Mouse (Mus musculus) CH12.LX (cell line): ENCODE results near the gene Snx17. TPM values are rescaled to one million over a fixed set of nuclear protein-coding genes. Genes with fewer than 3 reads are reported as not detected.

ENCODE experiments used
- DNase-seq: peaks from one replicate; pipeline ENCODE4 v3.0.0-alpha.2; 2013; ENCODE audit errors: extremely low read depth
- H3K27ac ChIP-seq: 2 replicates; pipeline ENCODE4 v1.5.1; 2012; ENCODE audit warnings: low read depth, mild to moderate bottlenecking, control low read depth, moderate library complexity; ENCODE audit not compliant: insufficient read depth
- H3K27me3 ChIP-seq: replicated peaks from 2 replicates; pipeline ENCODE3; 2012; ENCODE audit warnings: inconsistent platforms
- H3K36me3 ChIP-seq, 2 experiments: replicated peaks in 1 of 2; 2 replicates each; pipeline versions ENCODE3 to v1.6.1; 2012; ENCODE audit warnings: inconsistent platforms in 1 of 2, low read length in 1 of 2, mild to moderate bottlenecking in 1 of 2, mixed read lengths in 1 of 2, moderate library complexity in 1 of 2; ENCODE audit not compliant: control insufficient read depth in 1 of 2, insufficient read depth in 1 of 2
- H3K4me1 ChIP-seq, 2 experiments: 2 replicates each; pipeline ENCODE4 v1.6.1; 2012; ENCODE audit warnings: inconsistent platforms in 1 of 2, moderate library complexity in 1 of 2; ENCODE audit not compliant: insufficient read depth in 2 of 2, control insufficient read depth in 1 of 2
- H3K4me2 ChIP-seq: 2 replicates; pipeline ENCODE4 v1.6.1; 2012; ENCODE audit warnings: low read depth, mild to moderate bottlenecking, control low read depth; ENCODE audit not compliant: poor library complexity, insufficient read depth, severe bottlenecking
- H3K4me3 ChIP-seq, 3 experiments: fragments of 150-350 bp in 1 of 3; sonication (generic) in 1 of 3; replicated peaks in 1 of 3; 2 replicates each; pipeline versions ENCODE3 to v1.5.1; 2011 to 2012; ENCODE audit warnings: low read depth in 2 of 3, low read length in 2 of 3, mild to moderate bottlenecking in 2 of 3, moderate library complexity in 2 of 3, control low read depth in 1 of 3, improper control_type of control experiment in 1 of 3, inconsistent platforms in 1 of 3, mixed read lengths in 1 of 3; ENCODE audit not compliant: poor library complexity in 1 of 3
- H3K79me2 ChIP-seq: replicated peaks from 2 replicates; pipeline ENCODE4 v1.6.1; 2012; ENCODE audit warnings: mild to moderate bottlenecking, moderate library complexity; ENCODE audit not compliant: control insufficient read depth, poor library complexity, insufficient read depth, severe bottlenecking; ENCODE audit errors: extremely low read depth
- H3K9ac ChIP-seq: 2 replicates; pipeline ENCODE4 v1.6.1; 2012; ENCODE audit warnings: low read depth, mild to moderate bottlenecking, control low read depth, moderate library complexity; ENCODE audit not compliant: insufficient read depth
- H3K9me3 ChIP-seq: replicated peaks from 2 replicates; pipeline ENCODE3; 2012; ENCODE audit warnings: low read length, inconsistent platforms, mixed read lengths
- BHLHE40 ChIP-seq: IDR thresholded peaks from 2 replicates; pipeline ENCODE4 v1.6.1; 2011; ENCODE audit warnings: mild to moderate bottlenecking, low read depth, low read length, improper control_type of control experiment
- CHD1 ChIP-seq: IDR thresholded peaks from 2 replicates; pipeline ENCODE4 v1.6.1; 2012; ENCODE audit warnings: low read depth, low read length, improper control_type of control experiment, inconsistent platforms
- CHD2 ChIP-seq: IDR thresholded peaks from 2 replicates; pipeline ENCODE4 v1.6.1; 2011; ENCODE audit warnings: low read length, improper control_type of control experiment
- ELF1 ChIP-seq: IDR thresholded peaks from 2 replicates; pipeline ENCODE4 v1.6.1; 2014; ENCODE audit warnings: low read depth, mild to moderate bottlenecking, inconsistent platforms, low read length, improper control_type of control experiment
- HCFC1 ChIP-seq: IDR thresholded peaks from 2 replicates; pipeline ENCODE4 v1.6.1; 2012; ENCODE audit warnings: low read depth, mild to moderate bottlenecking, inconsistent platforms, low read length, improper control_type of control experiment
- IRF4 ChIP-seq: IDR thresholded peaks from 2 replicates; pipeline ENCODE4 v1.6.1; 2014; ENCODE audit warnings: low read depth, mild to moderate bottlenecking, inconsistent platforms, low read length, improper control_type of control experiment
- MAFK ChIP-seq: IDR thresholded peaks from 2 replicates; pipeline ENCODE4 v1.6.1; 2011; ENCODE audit warnings: low read length, improper control_type of control experiment; ENCODE audit not compliant: insufficient replicate concordance
- MAX ChIP-seq: IDR thresholded peaks from 2 replicates; pipeline ENCODE4 v1.6.1; 2011; ENCODE audit warnings: low read length, improper control_type of control experiment
- MEF2A ChIP-seq: IDR thresholded peaks from 2 replicates; pipeline ENCODE4 v1.6.1; 2014; ENCODE audit warnings: low read depth, mild to moderate bottlenecking, inconsistent platforms, low read length, improper control_type of control experiment, borderline replicate concordance
- MXI1 ChIP-seq: IDR thresholded peaks from 2 replicates; pipeline ENCODE4 v1.6.1; 2011; ENCODE audit warnings: mild to moderate bottlenecking, low read depth, low read length, improper control_type of control experiment
- NELFE ChIP-seq: IDR thresholded peaks from 2 replicates; pipeline ENCODE4 v1.6.1; 2011; ENCODE audit warnings: low read depth, low read length, improper control_type of control experiment
- NRF1 ChIP-seq: IDR thresholded peaks from 2 replicates; pipeline ENCODE4 v1.6.1; 2014; ENCODE audit warnings: low read depth, mild to moderate bottlenecking, inconsistent platforms, low read length, improper control_type of control experiment, moderate library complexity
- POLR2A ChIP-seq: IDR thresholded peaks from 2 replicates; pipeline ENCODE4 v1.6.1; 2011; ENCODE audit warnings: low read depth, mild to moderate bottlenecking, improper control_type of control experiment, low read length
- POLR2AphosphoS2 ChIP-seq: IDR thresholded peaks from 2 replicates; pipeline ENCODE4 v1.6.1; 2011; ENCODE audit warnings: low read depth, low read length, improper control_type of control experiment
- RAD21 ChIP-seq: IDR thresholded peaks from 2 replicates; pipeline ENCODE4 v1.6.1; 2011; ENCODE audit warnings: low read depth, mild to moderate bottlenecking, low read length, improper control_type of control experiment, moderate library complexity
- SIN3A ChIP-seq: IDR thresholded peaks from 2 replicates; pipeline ENCODE4 v1.6.1; 2012; ENCODE audit warnings: low read length, improper control_type of control experiment, inconsistent platforms
- SMC3 ChIP-seq: IDR thresholded peaks from 2 replicates; pipeline ENCODE4 v1.6.1; 2011; ENCODE audit warnings: low read depth, low read length, improper control_type of control experiment
- TBP ChIP-seq: conservative IDR thresholded peaks from 2 replicates; pipeline ENCODE4 v1.6.1; 2011; ENCODE audit warnings: low read depth, low read length, improper control_type of control experiment
- TCF12 ChIP-seq: IDR thresholded peaks from 2 replicates; pipeline ENCODE4 v1.6.1; 2014; ENCODE audit warnings: low read depth, mild to moderate bottlenecking, inconsistent platforms, low read length, improper control_type of control experiment
- USF1 ChIP-seq: IDR thresholded peaks from 2 replicates; pipeline ENCODE4 v1.6.1; 2014; ENCODE audit warnings: low read depth, mild to moderate bottlenecking, inconsistent platforms, low read length, improper control_type of control experiment
- USF2 ChIP-seq: conservative IDR thresholded peaks from 2 replicates; pipeline ENCODE4 v1.6.1; 2011; ENCODE audit warnings: low read depth, low read length, improper control_type of control experiment
- ZKSCAN1 ChIP-seq: IDR thresholded peaks from 2 replicates; pipeline ENCODE4 v1.6.1; 2012; ENCODE audit warnings: low read depth, inconsistent platforms, low read length, improper control_type of control experiment, borderline replicate concordance
- ZMIZ1 ChIP-seq: IDR thresholded peaks from 2 replicates; pipeline ENCODE4 v1.6.1; 2012; ENCODE audit warnings: low read depth, mild to moderate bottlenecking, inconsistent platforms, low read length, improper control_type of control experiment
- dilution Hi-C: fragments of 300-500 bp; cut with MboI; formaldehyde crosslinking; loops from 2 replicates; pipeline ENCODE4 v1.14.3; 2020; ENCODE audit warnings: low sequenced_read_pairs; ENCODE audit not compliant: extremely low pct_unique_long_range_greater_than_20kb, extremely low pct_ligation_motif_present
- in situ Hi-C: fragments of 300-500 bp; cut with MboI; formaldehyde crosslinking; loops from 3 replicates; pipeline ENCODE4 v1.14.3; 2019; ENCODE audit warnings: low sequenced_read_pairs, low pct_ligation_motif_present, low pct_unique_long_range_greater_than_20kb, mixed read lengths
- polyA plus RNA-seq: library from polyadenylated mRNA; unstranded; fragments of >175 nt; gene quantifications from 2 replicates; pipeline ENCODE4 v1.2.1, GENCODE M21; 2012; ENCODE audit warnings: low read depth; ENCODE audit not compliant: insufficient read length
- total RNA-seq, 2 experiments: library from RNA; depleted of rRNA; stranded (reverse); fragments of 300-350 nt in 1 of 2; fragments of >200 nt in 1 of 2; gene quantifications; 2 replicates each; pipeline ENCODE4 v1.2.3; 2012 to 2014

The Snx17 gene
- total and polyA plus RNA-seq, 3 experiments, result 56.7 to 63.9 (median 61.5) TPM

DNA sequence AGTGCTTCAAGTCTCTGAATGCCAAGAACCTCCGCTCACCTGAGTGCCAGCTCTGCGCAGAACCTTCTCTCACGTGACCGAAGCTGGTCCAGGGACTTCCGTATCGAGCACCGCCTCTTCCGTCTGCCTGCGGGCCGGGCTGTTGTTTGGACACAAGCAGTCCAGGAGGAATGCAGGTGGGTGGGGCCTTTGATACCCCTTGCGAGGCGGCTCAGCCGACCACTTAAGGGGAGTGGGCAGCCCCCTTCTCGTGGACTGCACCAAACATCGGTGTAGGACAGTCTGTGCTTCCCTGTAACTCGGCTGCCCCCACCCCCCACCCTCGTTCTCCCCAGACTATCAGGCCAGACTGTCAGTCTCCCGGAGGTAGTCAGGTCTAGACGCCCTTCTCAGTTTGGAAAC, 38.9 kb upstream of the Snx17 start, which contains the start of gene Mpv17:
Gene Mpv17, minus strand, starts transcription at position 100 of the 402 bp plus-strand sequence.
- dilution Hi-C loops (no loop called here), in situ Hi-C loops (no loop called here)
- H3K27ac ChIP-seq, result peak within 1 kb of the TSS; percentile 33; the same call in 1 of the 2 replicates
- H3K4me1 ChIP-seq, result peaks cover 3 to 24% of the 10 kb centered on the region in 2 experiments; a peak in 2 of 4 replicates
- H3K9me3 ChIP-seq, result no peaks in the 10 kb centered on the region
- peak within 1 kb of the TSS; percentile 72 to 81 (median 73) for H3K4me3 ChIP-seq
- peaks cover 31 to 66% of the 10 kb centered on the region in 2 experiments for H3K36me3 ChIP-seq
- TF ChIP-seq SIN3A (peak; percentile 81), MAX (peak; percentile 79; the same call in 1 of the 2 replicates), ZMIZ1 (peak; percentile 66; the same call in 1 of the 2 replicates), ELF1 (peak; percentile 94), NRF1 (peak; percentile 83), MAFK (no peak), POLR2AphosphoS2 (peak; percentile 97; the same call in 1 of the 2 replicates), USF1 (peak; percentile 94), MXI1 (peak; percentile 59), USF2 (peak; percentile 93), CHD1 (no peak), NELFE (peak; percentile 78), TCF12 (peak; percentile 60; the same call in 1 of the 2 replicates), BHLHE40 (peak; percentile 99), ZKSCAN1 (no peak), TBP (no peak; the same call in 1 of the 2 replicates), CHD2 (peak; percentile 36; the same call in 1 of the 2 replicates), HCFC1 (peak; percentile 80), POLR2A (peak; percentile 73)
- H3K79me2 ChIP-seq, result no peaks in the 10 kb centered on the region
- DNase-seq, result peak; percentile 86
- H3K4me2 ChIP-seq, result peak within 1 kb of the TSS; percentile 65
- H3K27me3 ChIP-seq, result no peaks in the 10 kb centered on the region
- peak within 1 kb of the TSS; percentile 61 for H3K9ac ChIP-seq

DNA sequence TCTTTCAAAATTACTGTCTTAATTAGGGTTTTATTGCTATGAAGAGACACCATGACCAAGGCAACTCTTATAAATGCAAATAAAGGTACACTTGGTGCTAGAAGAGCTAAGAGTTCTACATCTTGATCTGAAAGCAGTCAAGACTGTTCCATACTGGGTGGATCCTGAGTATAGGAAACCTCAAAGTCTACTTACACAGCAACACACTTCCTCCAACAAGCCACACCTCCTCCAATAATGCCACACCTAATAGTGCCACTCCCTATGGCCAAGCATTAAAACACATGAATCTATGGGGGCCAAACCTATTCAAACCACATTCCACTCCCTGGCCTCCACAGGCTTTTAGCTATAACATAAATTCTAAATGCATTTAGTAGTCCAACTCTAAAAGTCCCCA, 30.6 kb upstream of the Snx17 start:
- dilution Hi-C loops (no loop called here), in situ Hi-C loops (no loop called here)
- TF ChIP-seq RAD21 (no peak), SMC3 (no peak), MEF2A (no peak), NELFE (no peak), POLR2AphosphoS2 (no peak), CHD2 (no peak), MXI1 (no peak), SIN3A (no peak), TCF12 (no peak), TBP (no peak), IRF4 (no peak)
- Histone ChIP-seq H3K9me3 (no peaks in the 10 kb centered on the region), H3K36me3 (peaks cover 71 to 96% of the 10 kb centered on the region in 2 experiments), H3K4me2 (no peak overlapping the region), H3K27ac (no peak overlapping the region), H3K9ac (no peak overlapping the region), H3K4me1 (no peaks in the 10 kb centered on the region), H3K79me2 (peaks cover 6% of the 10 kb centered on the region; the same call in 1 of the 2 replicates), H3K27me3 (no peaks in the 10 kb centered on the region), H3K4me3 (no peak overlapping the region)
- no peak for DNase-seq
